Mouse (Mus musculus): ENCODE data around the gene Pcbp1. TPM values are rescaled to one million over a fixed set of nuclear protein-coding genes. Genes with fewer than 3 reads are reported as not detected.
"Not testable (repeated sequence)": the region's sequence is repeated elsewhere in the genome, so short reads cannot be mapped to it uniquely, and the experiment has no call there.

The Pcbp1 gene
- total RNA-seq (2021) = 100 to 1,000 TPM; 159 to 184 TPM
- long read RNA-seq, transcript Pcbp1-201 (1 exons, 1,830 nt) = major isoform, 219 of 219 reads
- long read RNA-seq, partial matches to known transcripts = 0 of 219 reads
- long read RNA-seq, other reads (novel, unspliced or antisense) = 0 of 219 reads

DNA sequence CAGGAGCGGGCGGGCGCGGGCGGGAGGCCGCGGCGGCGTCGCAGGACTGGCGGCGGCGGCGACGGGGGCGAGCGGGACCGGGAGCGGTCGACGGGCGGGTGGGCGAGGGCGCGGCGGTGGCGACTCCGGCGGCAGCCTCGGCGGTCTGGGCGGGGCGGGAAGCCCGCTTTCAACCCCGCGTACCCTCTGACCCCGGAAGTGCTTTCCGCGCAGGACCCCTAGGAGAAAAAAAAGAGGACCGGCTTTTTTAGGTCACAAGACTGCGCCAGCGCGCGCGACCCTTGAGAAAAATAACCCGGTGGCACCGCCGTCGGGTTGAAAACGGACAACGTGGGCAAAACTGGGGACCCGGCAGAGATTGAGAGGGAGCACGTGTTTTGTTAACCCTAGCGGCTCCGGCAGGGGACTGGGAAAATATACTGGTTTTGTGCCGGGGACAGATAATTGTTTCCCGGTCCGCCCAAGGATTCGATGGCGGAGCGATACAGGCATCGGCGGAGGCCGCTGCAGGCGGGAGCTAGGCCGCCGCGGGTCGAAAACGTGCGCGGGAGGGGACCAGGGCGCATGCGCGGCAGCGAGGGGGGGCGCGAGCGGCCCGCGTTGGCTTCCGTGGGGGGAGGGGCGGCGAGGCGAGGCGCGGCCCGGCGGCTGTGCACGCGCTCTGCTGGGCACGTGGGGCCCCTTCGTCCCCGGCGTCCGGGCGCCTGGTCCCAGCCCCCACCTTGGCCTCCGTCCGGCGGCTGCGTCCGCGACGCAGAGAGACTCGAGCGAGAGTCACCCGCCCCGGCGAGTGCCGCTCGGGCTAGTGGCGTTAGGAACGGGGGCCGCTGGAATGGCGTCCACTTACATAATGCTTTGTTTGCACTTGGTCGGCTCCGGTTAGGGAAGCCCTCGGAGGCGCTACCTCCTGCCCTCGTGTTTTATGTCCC is at the start of gene Pcbp1:
Gene Pcbp1, minus strand, starts transcription at position 290 of the 929 bp plus-strand sequence.
- DNase-seq (ENCODE audit: low spot score in 2 of 2) = peak; percentile 99 to 100

GRCm38 (mm10) chr6:86574495-86574894 is 48.4 kb upstream of the Pcbp1 start:
- no peak for DNase-seq (ENCODE audit: low spot score in 2 of 2)

GRCm38 (mm10) chr6:86570830-86571229 is 44.7 kb upstream of the Pcbp1 start:
- no peak for DNase-seq (ENCODE audit: low spot score in 2 of 2)

DNA sequence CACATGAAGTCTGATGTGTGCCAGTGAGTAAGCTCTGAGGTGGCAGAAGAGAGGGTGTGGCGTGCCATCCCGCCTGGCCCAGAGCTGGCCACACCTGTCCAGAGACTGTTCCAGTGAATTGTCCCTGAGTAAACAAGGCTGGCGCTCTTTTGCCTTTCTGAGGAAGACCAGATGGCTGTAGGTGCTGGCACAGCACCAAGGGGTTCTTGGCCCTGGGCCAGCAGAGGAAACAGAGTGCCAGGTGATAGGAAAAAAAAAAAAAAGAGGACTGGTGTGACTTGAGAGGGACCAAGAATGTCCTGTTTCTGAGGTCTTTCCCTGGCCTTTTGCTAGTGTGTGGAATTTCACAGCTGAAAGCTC is 43.3 kb upstream of the Pcbp1 start:
- no peak for DNase-seq (ENCODE audit: low spot score in 2 of 2)

DNA sequence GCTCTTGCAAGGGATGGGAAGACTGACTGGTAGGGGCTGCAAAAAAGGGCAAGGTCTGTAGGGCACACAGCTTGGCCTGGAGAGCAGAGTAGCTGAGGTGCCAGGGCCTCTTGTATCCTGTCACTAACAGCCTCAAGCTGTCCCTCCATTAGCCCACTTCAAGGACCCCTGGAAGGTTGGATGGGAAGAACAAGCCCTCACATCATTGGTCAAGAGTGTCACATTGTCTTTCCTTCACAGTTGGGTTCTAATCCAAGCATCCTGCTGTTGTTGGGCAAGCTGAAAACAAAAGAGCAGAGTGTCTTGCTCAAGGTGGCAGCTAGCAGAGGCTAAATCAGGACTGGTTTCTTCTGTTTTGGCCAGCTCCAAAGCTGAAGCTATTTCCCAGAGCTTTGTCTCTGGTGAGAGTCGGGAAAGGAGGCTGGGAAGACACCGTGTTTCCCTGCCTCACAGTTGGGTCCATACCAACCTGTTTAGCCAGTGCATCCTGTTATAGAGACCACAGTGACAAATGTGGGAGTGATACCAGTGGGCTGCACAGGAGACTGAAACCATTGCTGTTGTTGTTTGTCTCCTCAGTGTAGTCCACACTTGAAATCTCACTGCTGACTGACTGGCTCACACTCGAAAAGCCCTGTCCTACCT is 42.8 kb upstream of the Pcbp1 start:
- no peak for DNase-seq (ENCODE audit: low spot score in 2 of 2)

GRCm38 (mm10) chr6:86565782-86566181 is 39.7 kb upstream of the Pcbp1 start:
- DNase-seq (ENCODE audit: low spot score in 2 of 2) = no peak

DNA sequence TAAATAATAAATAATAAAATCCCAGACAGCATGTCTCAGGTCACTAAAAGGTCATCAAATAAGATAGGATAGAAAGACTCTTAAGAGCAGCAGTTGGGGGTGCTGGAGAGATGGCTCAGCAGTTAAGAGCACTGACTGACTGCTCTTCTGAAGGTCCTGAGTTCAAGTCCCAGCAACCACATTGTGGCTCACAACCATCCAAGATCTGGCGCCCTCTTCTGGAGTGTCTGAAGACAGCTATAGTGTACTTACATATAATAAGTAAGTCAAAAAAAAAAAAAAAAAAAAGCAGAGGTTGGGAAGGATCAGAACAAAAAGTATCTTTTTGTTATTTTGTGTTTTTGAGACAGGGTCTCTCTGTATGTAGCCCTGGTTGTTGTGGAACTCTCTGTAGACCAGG is 31.1 kb upstream of the Pcbp1 start:
- DNase-seq (ENCODE audit: low spot score in 2 of 2) = not testable (repeated sequence)

DNA sequence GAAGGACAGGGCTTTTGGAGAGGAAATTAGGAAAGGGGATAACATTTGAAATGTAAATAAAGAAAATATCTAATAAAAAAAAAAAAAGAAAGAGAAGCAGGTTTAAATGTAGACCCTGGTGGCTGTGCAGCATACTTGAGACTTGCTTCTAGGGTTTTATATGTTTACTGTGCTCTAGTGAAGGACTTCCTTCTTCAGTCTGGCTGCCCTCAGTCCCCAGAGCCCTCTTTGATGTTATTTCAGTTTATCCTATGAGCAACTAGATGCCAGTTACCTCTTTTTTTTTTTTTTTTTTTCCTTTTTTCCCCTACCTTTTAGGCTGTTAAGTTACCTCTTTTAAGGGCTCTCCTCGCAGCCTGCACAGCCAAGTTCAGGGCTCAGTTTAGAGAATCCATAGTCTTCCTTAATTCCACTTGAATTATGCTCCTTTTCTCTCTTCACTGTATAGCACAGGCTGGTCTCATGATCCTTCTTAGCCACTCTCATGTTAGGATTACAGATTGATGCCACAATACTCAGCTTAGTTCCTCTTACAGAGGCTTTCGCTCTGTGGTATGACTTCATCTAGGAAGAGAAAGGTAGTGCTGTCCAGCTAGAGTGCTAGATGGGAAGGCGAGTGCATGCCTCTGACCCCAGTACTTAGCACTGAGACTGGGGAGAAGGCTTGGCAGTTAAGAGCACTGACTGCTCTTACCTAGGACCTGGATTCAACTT is 30.4 kb upstream of the Pcbp1 start:
- no peak for DNase-seq (ENCODE audit: low spot score in 2 of 2)

- DNase-seq (ENCODE audit: low spot score in 2 of 2) = no peak
Measured at GRCm38 (mm10) chr6:86550587-86550986, 24.5 kb upstream of the Pcbp1 start.

- DNase-seq (ENCODE audit: low spot score in 2 of 2) = no peak
Measured at GRCm38 (mm10) chr6:86547880-86548367, 21.8 kb upstream of the Pcbp1 start.

GRCm38 (mm10) chr6:86547228-86547755 is 21.2 kb upstream of the Pcbp1 start:
- no peak for DNase-seq (ENCODE audit: low spot score in 2 of 2)

DNA sequence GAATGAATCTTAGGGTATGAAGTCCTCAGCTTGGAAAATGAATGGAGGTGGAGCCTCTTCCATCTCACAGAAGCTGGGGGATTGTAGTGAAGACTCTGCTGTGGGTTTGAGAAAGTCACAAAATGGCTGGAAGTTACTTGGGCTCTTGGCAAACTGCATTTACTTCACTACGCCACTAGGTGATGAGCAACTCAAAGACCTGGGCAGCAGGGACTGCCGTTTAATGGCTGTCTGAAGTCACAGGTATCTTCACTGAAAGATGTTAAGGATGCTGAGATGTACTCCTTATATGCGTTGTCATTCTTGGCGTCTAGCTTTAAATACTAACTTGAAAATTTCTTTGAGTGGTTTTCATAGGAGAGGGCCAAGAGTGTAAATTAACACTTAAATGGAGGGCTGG is 19.1 kb upstream of the Pcbp1 start:
- DNase-seq (ENCODE audit: low spot score in 2 of 2) = no peak

GRCm38 (mm10) chr6:86543869-86544268 is 17.7 kb upstream of the Pcbp1 start:
- DNase-seq (ENCODE audit: low spot score in 2 of 2) = no peak

DNA sequence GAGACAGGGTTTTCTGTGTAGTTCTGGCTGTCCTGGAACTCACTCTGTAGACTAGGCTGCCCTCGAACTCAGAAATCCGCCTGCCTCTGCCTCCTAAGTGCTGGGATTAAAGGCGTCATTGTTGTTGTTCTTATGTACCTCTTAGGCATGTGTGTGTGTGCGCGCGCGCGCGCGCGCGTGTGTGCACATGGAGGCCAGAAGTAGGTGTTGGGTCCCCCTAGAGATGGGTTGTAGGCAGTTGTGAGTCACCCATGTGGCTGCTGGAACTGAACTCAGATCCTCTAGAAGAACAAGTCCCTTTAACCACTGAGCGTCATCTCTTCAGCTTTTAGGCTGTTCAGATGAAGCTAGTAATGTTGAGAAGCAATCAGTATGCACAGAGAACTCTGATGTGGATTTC is 16.9 kb upstream of the Pcbp1 start:
- no peak for DNase-seq (ENCODE audit: low spot score in 2 of 2)

GRCm38 (mm10) chr6:86541650-86542049 is 15.5 kb upstream of the Pcbp1 start:
- no peak for DNase-seq (ENCODE audit: low spot score in 2 of 2)

- no peak for DNase-seq (ENCODE audit: low spot score in 2 of 2)
Measured at GRCm38 (mm10) chr6:86528451-86528785, 2.3 kb upstream of the Pcbp1 start.

DNA sequence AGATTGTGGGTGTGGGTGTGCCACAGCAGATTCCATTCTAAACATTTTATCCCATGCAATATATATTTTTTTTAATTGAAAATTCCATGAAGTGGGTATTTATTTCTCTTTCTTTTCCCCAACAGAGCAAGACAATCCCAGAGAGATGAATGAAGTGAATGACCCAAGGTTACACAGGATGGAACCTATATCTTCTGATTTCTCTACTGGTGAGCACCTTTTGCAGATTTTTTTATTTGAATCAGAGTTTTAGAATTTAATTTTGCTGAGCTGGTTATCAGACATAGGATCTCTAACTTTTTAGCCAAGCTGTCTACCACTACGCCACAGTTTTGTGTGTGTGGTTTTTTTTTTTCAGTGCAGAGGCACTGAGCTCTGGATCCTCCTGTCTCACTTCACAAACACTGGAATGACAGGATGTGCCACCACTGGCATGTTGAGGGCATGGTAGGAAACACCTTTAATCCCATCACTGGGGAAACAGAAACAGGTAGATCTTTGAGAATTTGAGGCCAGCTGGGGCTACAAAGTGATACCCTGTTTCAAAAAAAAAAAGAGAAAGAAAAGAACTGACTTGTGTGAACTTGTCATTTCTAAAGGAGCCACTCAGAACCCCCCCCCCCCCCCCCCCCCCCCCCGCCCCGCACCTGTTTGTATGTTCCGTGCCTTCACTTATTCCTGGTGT is 1.8 kb upstream of the Pcbp1 start:
- DNase-seq (ENCODE audit: low spot score in 2 of 2) = no peak

DNA sequence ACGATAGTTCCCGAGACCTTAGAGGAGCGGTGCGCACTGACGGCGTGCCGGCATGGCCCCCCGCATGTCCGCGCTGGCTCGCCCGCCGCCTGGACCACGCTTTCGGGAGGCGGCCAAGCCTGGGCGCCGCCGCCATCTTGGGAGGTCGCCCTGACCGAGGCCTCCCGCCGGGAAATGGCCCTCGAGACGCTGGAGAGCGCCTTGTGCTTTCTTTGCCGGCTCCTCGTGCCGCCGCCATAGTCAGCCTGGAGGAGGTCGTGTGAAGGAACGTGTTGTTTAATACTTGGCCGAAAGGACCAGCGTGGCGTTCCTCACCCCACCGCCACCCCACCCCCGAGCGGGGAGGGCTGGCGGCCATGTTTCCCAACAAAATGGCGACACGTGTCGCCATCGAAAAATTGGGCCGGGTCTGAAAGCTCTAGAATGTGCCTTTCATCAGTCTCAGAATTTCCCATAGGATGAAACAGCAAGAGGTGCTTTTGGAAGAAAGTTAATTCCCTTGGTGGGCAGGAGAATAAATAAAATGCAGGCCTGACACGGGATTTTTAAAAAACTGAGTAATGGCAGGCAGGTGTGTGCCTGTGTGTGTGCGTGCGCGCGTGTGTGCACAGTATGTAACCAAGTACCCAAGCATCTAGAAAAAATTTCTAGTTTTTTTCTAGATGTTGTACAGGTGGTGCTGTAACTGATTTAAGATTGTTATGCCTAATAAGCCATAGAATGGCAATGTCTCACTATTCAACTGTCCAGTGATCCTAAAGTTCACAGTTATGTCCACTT is 1.0 kb upstream of the Pcbp1 start:
- DNase-seq (ENCODE audit: low spot score in 2 of 2) = peak; percentile 86 to 90

DNA sequence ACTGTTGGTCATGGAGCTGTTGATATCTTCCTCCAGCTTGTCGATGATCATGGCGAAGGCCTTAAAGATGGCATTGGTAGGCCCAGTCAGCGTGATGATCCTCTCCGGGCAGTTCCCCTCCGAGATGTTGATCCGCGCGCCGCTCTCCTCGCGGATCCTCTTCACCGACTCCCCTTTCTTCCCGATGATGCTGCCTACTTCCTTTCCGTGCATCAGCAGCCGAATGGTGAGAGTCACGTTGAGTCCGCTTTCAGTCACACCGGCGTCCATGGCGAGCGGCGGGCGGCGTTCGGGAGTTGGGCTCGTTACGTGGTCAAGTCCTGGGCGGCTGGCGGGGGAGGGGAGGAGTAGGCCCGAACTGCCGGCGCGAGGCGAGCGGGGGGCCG is 482 bp downstream of the Pcbp1 start:
- DNase-seq (ENCODE audit: low spot score in 2 of 2) = peak in 1 of 2 experiments; percentile 75

Data from layer of hippocampus, postnatal 10 days (tissue).